Mouse (Mus musculus) embryonic facial prominence, embryonic 15.5 days (tissue): ENCODE measurements around the gene Pygb. TPM values are rescaled to one million over a fixed set of nuclear protein-coding genes. Genes with fewer than 3 reads are reported as not detected.

Source experiments
- ATAC-seq: fragments of 200-750 bp; cut with Nextera tagmentation; 2 replicates; pipeline ENCODE4 v1.8.0; 2017; ENCODE audit warnings: low read depth, moderate TSS enrichment; ENCODE audit not compliant: insufficient number of reproducible peaks, low FRiP score, low TSS enrichment
- H3K27ac ChIP-seq: fragments of 300-500 bp; sonication (generic); replicated peaks from 2 replicates; pipeline ENCODE4 v1.5.1; 2015; ENCODE audit warnings: mild to moderate bottlenecking, inconsistent platforms
- H3K27me3 ChIP-seq: fragments of 300-500 bp; sonication (generic); 2 replicates; pipeline ENCODE4 v1.6.1; 2015; ENCODE audit warnings: inconsistent platforms
- H3K36me3 ChIP-seq: fragments of 300-500 bp; sonication (generic); 2 replicates; pipeline ENCODE4 v1.6.1; 2015; ENCODE audit warnings: mild to moderate bottlenecking, inconsistent platforms
- H3K4me1 ChIP-seq: fragments of 300-500 bp; sonication (generic); 2 replicates; pipeline ENCODE4 v1.6.1; 2015; ENCODE audit warnings: inconsistent platforms
- H3K4me2 ChIP-seq: fragments of 300-500 bp; sonication (generic); replicated peaks from 2 replicates; pipeline ENCODE4 v1.6.1; 2015; ENCODE audit warnings: mild to moderate bottlenecking, inconsistent platforms
- H3K4me3 ChIP-seq: fragments of 300-500 bp; sonication (generic); replicated peaks from 2 replicates; pipeline ENCODE4 v1.5.1; 2015; ENCODE audit warnings: mild to moderate bottlenecking, inconsistent platforms
- H3K9ac ChIP-seq: fragments of 300-500 bp; sonication (generic); 2 replicates; pipeline ENCODE4 v1.6.1; 2015; ENCODE audit warnings: inconsistent platforms
- H3K9me3 ChIP-seq: fragments of 300-500 bp; sonication (generic); replicated peaks from 2 replicates; pipeline ENCODE4 v1.6.1; 2016; ENCODE audit warnings: inconsistent platforms
- WGBS: fragments of 180-500 bp; shearing (Covaris S2); methylation state at CpG from one replicate; pipeline ENCODE4 v1.1.7; 2015; 5-methylcytosine and 5-hydroxymethylcytosine counted together
- polyA plus RNA-seq: library from polyadenylated mRNA; unstranded; fragments of >200 nt; fragmentation: Nextera tagmentation; extraction: Ambion mirVana; gene quantifications from 2 replicates; pipeline ENCODE4 v1.2.1, GENCODE M21; 2015

Gene Pygb
- polyA plus RNA-seq, 1 experiment from 2014 or later: 88.5 TPM

- Histone ChIP-seq H3K27me3 (no peaks in the 10 kb centered on the region), H3K36me3 (no peaks in the 10 kb centered on the region), H3K4me2 (no peak overlapping the region), H3K4me3 (no peak overlapping the region), H3K9me3 (no peaks in the 10 kb centered on the region), H3K27ac (no peak overlapping the region), H3K9ac (no peak overlapping the region), H3K4me1 (no peaks in the 10 kb centered on the region)
- no peak for ATAC-seq
- WGBS: 88% methylated on average over 4 of the region's 4 CpGs
Observed at GRCm38 (mm10) chr2:150877561-150877960, 91.0 kb downstream of the Pygb start.

Other genes starting within 250 kb of the Pygb start
- 2.1 and 3.4 TPM in 2 replicates for gene Cst7, start 216.3 kb upstream of the Pygb start, polyA plus RNA-seq
- 37.1 and 37.4 TPM in 2 replicates for gene Apmap, start 178.2 kb upstream of the Pygb start, polyA plus RNA-seq
- 6.7 and 8.0 TPM in 2 replicates for gene Acss1, start 118.2 kb upstream of the Pygb start, polyA plus RNA-seq
- gene Vsx1, start 97.4 kb upstream of the Pygb start, polyA plus RNA-seq: 0.05 TPM in 1 of 2 replicates, not detected in the other
- gene Entpd6, start 37.7 kb upstream of the Pygb start, polyA plus RNA-seq: 25.1 and 28.5 TPM in 2 replicates
- 74.2 and 78.9 TPM in 2 replicates for gene Abhd12, start 118.0 kb downstream of the Pygb start, polyA plus RNA-seq
- 26.4 and 28.0 TPM in 2 replicates for gene Gins1, start 118.7 kb downstream of the Pygb start, polyA plus RNA-seq